ENCODE assay signal across 1 mouse cellular context in genomic region chr16:37690932-37691730, GRCm38 (mm10).
TF ChIP-seq lines count a peak whose summit lies in the region.

No protein-coding gene starts in this region.

TF ChIP-seq in CH12.LX, 34 proteins besides CTCF, POLR2A, EP300 and RAD21 (continued from another document):
- TF ChIP-seq UBTF (IDR thresholded peaks at IDR 0.05; ENCODE audit: low read depth, low read length): peak; percentile 57; the same call in 1 of the 2 replicates
